Mouse (Mus musculus) small intestine, adult 2 months (tissue): ENCODE results near the gene Gm37240.

Source experiments
- CTCF ChIP-seq: fragments of 200-500 bp; IDR thresholded peaks from 2 replicates; pipeline ENCODE4 v1.5.1; 2012; ENCODE audit warnings: low read depth, mild to moderate bottlenecking, control low read depth, inconsistent platforms, low read length, moderate library complexity, mixed read lengths; ENCODE audit not compliant: insufficient replicate concordance, insufficient read length; ENCODE audit errors: extremely low read depth
- POLR2A ChIP-seq: fragments of 200-500 bp; IDR thresholded peaks from 2 replicates; pipeline ENCODE4 v1.6.1; 2012; ENCODE audit warnings: low read depth, mild to moderate bottlenecking, control low read depth, inconsistent platforms, low read length, moderate library complexity

DNA sequence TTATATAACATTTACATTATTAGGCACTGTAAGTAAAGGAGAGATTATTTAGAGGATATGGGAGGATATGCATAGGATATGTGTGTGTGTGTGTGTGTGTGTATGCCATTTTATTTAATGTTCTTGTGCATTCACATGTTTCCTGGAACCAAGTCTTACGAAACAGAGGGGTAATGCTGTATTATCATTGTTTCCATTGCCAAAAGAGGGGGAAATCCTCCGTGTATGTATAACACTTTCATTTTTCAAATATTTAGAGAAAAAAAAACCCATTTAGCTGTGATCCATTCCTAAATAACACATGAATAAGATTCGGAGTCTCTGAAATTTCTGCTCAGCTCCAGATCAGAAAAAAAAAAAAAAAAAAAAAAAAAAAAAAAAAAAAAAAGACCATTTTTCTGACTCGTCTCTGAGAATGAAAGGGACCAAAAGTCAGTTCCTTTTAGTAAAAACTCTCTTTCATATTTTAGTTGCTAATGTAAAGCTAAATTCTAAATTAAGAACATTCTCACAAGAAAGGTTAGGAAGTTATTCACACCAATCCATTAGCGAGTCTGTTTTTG is 378.5 kb downstream of the Gm37240 start:
- TF ChIP-seq POLR2A = no peak
- no peak for TF ChIP-seq CTCF
